Mouse (Mus musculus) embryonic fibroblast, embryonic 13.5 days (primary cell): ENCODE results near the gene Olfr12. TPM values are rescaled to one million over a fixed set of nuclear protein-coding genes. Genes with fewer than 3 reads are reported as not detected.

Experiments
- H3K27ac ChIP-seq: 2 replicates; pipeline ENCODE4 v1.5.1; 2012; ENCODE audit warnings: low read length, control low read depth, inconsistent platforms; ENCODE audit not compliant: insufficient read depth
- H3K4me1 ChIP-seq: 2 replicates; pipeline ENCODE4 v1.6.1; 2011; ENCODE audit warnings: low read length; ENCODE audit not compliant: control insufficient read depth, insufficient read depth
- H3K4me3 ChIP-seq: 2 replicates; pipeline ENCODE4 v1.5.1; 2011; ENCODE audit warnings: mild to moderate bottlenecking, control low read depth, low read length; ENCODE audit not compliant: insufficient read depth
- CTCF ChIP-seq: IDR thresholded peaks from 2 replicates; pipeline ENCODE4 v1.5.1; 2011; ENCODE audit warnings: mild to moderate bottlenecking, control low read depth, low read length, moderate library complexity, borderline replicate concordance; ENCODE audit not compliant: insufficient read depth
- POLR2A ChIP-seq: IDR thresholded peaks from 2 replicates; pipeline ENCODE4 v1.6.1; 2011; ENCODE audit warnings: low read depth, mild to moderate bottlenecking, control low read depth, low read length, moderate library complexity
- polyA plus RNA-seq: library from polyadenylated mRNA; stranded (reverse); fragments of >200 nt; gene quantifications from 2 replicates; pipeline ENCODE4 v1.2.4, GENCODE M21; 2011; ENCODE audit warnings: low read depth; ENCODE audit not compliant: missing spikeins, insufficient read length

The Olfr12 gene
- polyA plus RNA-seq, 1 experiment, result not detected

GRCm38 (mm10) chr1:92648673-92649072, 31.1 kb downstream of the Olfr12 start, which contains the start of gene Otos:
TSS of gene Otos (minus strand) at chr1:92648841.
- no peak for TF ChIP-seq POLR2A
- TF ChIP-seq CTCF, result peak; percentile 82
- no peak within 1 kb of the TSS for H3K4me3 ChIP-seq
- no peaks in the 10 kb centered on the region for H3K4me1 ChIP-seq
- H3K27ac ChIP-seq, result no peak within 1 kb of the TSS

- Histone ChIP-seq H3K4me1 (no peaks in the 10 kb centered on the region), H3K4me3 (no peak overlapping the region), H3K27ac (no peak overlapping the region)
- TF ChIP-seq CTCF, result no peak
- no peak for TF ChIP-seq POLR2A
These were observed 33.9 kb downstream of the Olfr12 start for GRCm38 (mm10) chr1:92651467-92651866.

GRCm38 (mm10) chr1:92653179-92653578, 35.6 kb downstream of the Olfr12 start:
- no peak overlapping the region for H3K4me3 ChIP-seq
- H3K27ac ChIP-seq, result no peak overlapping the region
- H3K4me1 ChIP-seq, result no peaks in the 10 kb centered on the region
- no peak for TF ChIP-seq POLR2A
- no peak for TF ChIP-seq CTCF

GRCm38 (mm10) chr1:92654676-92655075, 37.1 kb downstream of the Olfr12 start:
- no peak for TF ChIP-seq POLR2A
- Histone ChIP-seq H3K4me3 (no peak overlapping the region), H3K27ac (no peak overlapping the region), H3K4me1 (no peaks in the 10 kb centered on the region)

- Histone ChIP-seq H3K4me3 (no peak overlapping the region), H3K27ac (no peak overlapping the region), H3K4me1 (no peaks in the 10 kb centered on the region)
- TF ChIP-seq CTCF (no peak), POLR2A (no peak)
These were observed 39.6 kb downstream of the Olfr12 start for GRCm38 (mm10) chr1:92657025-92657820.

GRCm38 (mm10) chr1:92659392-92659791, 41.8 kb downstream of the Olfr12 start:
- H3K27ac ChIP-seq, result no peak overlapping the region
- TF ChIP-seq CTCF (no peak), POLR2A (no peak)
- no peaks in the 10 kb centered on the region for H3K4me1 ChIP-seq
- H3K4me3 ChIP-seq, result no peak overlapping the region

GRCm38 (mm10) chr1:92667106-92667505, 49.5 kb downstream of the Olfr12 start:
- H3K4me1 ChIP-seq, result no peaks in the 10 kb centered on the region
- H3K27ac ChIP-seq, result no peak overlapping the region
- TF ChIP-seq CTCF, result no peak
- TF ChIP-seq POLR2A, result no peak
- H3K4me3 ChIP-seq, result no peak overlapping the region

GRCm38 (mm10) chr1:92669430-92669829, 51.8 kb downstream of the Olfr12 start:
- Histone ChIP-seq H3K27ac (no peak overlapping the region), H3K4me3 (no peak overlapping the region), H3K4me1 (no peaks in the 10 kb centered on the region)
- TF ChIP-seq POLR2A, result no peak
- TF ChIP-seq CTCF, result no peak

- no peaks in the 10 kb centered on the region for H3K4me1 ChIP-seq
- TF ChIP-seq CTCF (no peak), POLR2A (no peak)
- H3K27ac ChIP-seq, result no peak overlapping the region
- no peak overlapping the region for H3K4me3 ChIP-seq
These were observed 53.7 kb downstream of the Olfr12 start for GRCm38 (mm10) chr1:92671326-92671725.

Other genes with a start within 250 kb of the Olfr12 start
- gene Ndufa10, start 143.9 kb upstream of the Olfr12 start, polyA plus RNA-seq, result 166 and 171 TPM in 2 replicates
- gene Olfr1416, start 132.7 kb upstream of the Olfr12 start, polyA plus RNA-seq, result not detected in 2 replicates
- gene Olfr1415, start 121.7 kb upstream of the Olfr12 start, polyA plus RNA-seq, result not detected in 2 replicates
- not detected in 2 replicates for gene Olfr1414, start 99.1 kb upstream of the Olfr12 start, polyA plus RNA-seq
- gene Olfr1413, start 46.5 kb upstream of the Olfr12 start, polyA plus RNA-seq, result not detected in 2 replicates
- gene Olfr1412, start 32.0 kb upstream of the Olfr12 start, polyA plus RNA-seq, result not detected in 2 replicates
- gene Olfr1411, start 23.4 kb upstream of the Olfr12 start, polyA plus RNA-seq, result not detected in 2 replicates
- not detected in 2 replicates for gene Olfr1410, start 12.0 kb upstream of the Olfr12 start, polyA plus RNA-seq
- gene Cops9, start 24.2 kb downstream of the Olfr12 start, polyA plus RNA-seq, result 188 and 227 TPM in 2 replicates
- gene Otos, start 31.1 kb downstream of the Olfr12 start, polyA plus RNA-seq, result not detected in 2 replicates
- gene Gpc1, start 213.9 kb downstream of the Olfr12 start, polyA plus RNA-seq, result 105 and 112 TPM in 2 replicates